Mouse (Mus musculus): ENCODE data around the gene Cgnl1.

GRCm38 (mm10) chr9:71805646-71806421, 34.4 kb upstream of the Cgnl1 start:
- TF ChIP-seq CTCF (IDR thresholded peaks at IDR 0.05; ENCODE audit: borderline replicate concordance, insufficient read depth, low read length) (no peak), POLR2A (IDR thresholded peaks at IDR 0.05; ENCODE audit: low read depth, low read length) (peak; percentile 13; the same call in 1 of the 2 replicates)

Measured in embryonic fibroblast, embryonic 13.5 days (primary cell).